Comparison of ENCODE assay signal across 7 mouse cellular contexts in the genomic region with DNA sequence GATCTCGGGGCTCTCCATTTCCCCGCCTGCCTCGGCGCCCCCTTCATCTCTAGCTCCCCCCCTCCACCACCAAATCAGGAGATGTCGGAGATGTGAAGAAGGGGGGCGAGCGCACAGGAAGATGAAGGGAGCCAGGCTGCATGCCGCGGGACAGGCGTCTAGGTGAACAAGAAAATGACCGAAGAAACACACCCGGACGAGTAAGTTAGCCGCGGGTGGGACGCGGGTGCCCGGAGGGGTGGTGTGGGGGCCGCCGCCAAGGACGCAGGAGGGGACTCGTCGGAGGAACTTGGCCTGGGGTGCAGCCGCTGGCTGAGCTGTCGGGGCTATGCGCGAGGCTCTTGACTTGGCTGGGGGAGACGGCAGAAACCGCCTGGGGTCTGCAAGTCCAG. TPM values are rescaled to one million over a fixed set of nuclear protein-coding genes. Genes with fewer than 3 reads are reported as not detected.
DNase-seq lines count a peak whose midpoint lies in the region; ATAC-seq lines count a peak whose summit lies in the region.

No protein-coding gene starts in this region.

- peak overlapping the region; percentile 87 for H3K4me2 ChIP-seq in kidney, embryonic 15.5 days
- peak overlapping the region; percentile 74 for H3K4me2 ChIP-seq in midbrain, embryonic 12.5 days (replicated peaks)

- no peaks in the 10 kb centered on the region for H3K27me3 ChIP-seq in megakaryocyte, embryonic 14.5 days (replicated peaks)
- H3K27me3 ChIP-seq in kidney, embryonic 15.5 days: no peaks in the 10 kb centered on the region
- H3K27me3 ChIP-seq in midbrain, embryonic 12.5 days: peaks cover 5% of the 10 kb centered on the region; the same call in 1 of the 2 replicates

- peaks cover 61% of the 10 kb centered on the region for H3K4me1 ChIP-seq in megakaryocyte, embryonic 14.5 days
- peaks cover 39% of the 10 kb centered on the region for H3K4me1 ChIP-seq in kidney, embryonic 15.5 days
- peaks cover 24% of the 10 kb centered on the region for H3K4me1 ChIP-seq in midbrain, embryonic 12.5 days

- 0% methylated on average over 29 of the region's 29 CpGs for WGBS in kidney, embryonic 15.5 days
- under 1% methylated on average over 29 of the region's 29 CpGs for WGBS in midbrain, embryonic 12.5 days

- H3K4me3 ChIP-seq in megakaryocyte, embryonic 14.5 days (replicated peaks): peak overlapping the region; percentile 96
- H3K4me3 ChIP-seq in kidney, embryonic 15.5 days (replicated peaks): peak overlapping the region; percentile 92
- H3K4me3 ChIP-seq in midbrain, embryonic 12.5 days: peak overlapping the region; percentile 86

- ATAC-seq in megakaryocyte, adult 5-6 weeks (ENCODE audit: poor library complexity, severe bottlenecking): no peak
- ATAC-seq in kidney, embryonic 15.5 days (replicated peaks; ENCODE audit: low FRiP score): no peak; the same call in none of the 2 replicates
- peak; percentile 0; the same call in 1 of the 2 replicates for ATAC-seq in midbrain, embryonic 12.5 days (ENCODE audit: low FRiP score, low read depth)

- peak; percentile 37 for DNase-seq in brain, embryonic 18.5 days (ENCODE audit: low read depth, low spot score)
- peak; percentile 31 to 38 for DNase-seq in frontal cortex, postnatal 14 days (ENCODE audit: low spot score in 2 of 2)
- DNase-seq in thymus, postnatal 0 days (ENCODE audit: low spot score): peak; percentile 68

- no peaks in the 10 kb centered on the region for H3K9me3 ChIP-seq in megakaryocyte, embryonic 14.5 days
- H3K9me3 ChIP-seq in kidney, embryonic 15.5 days (replicated peaks): no peaks in the 10 kb centered on the region
- H3K9me3 ChIP-seq in midbrain, embryonic 12.5 days: no peaks in the 10 kb centered on the region

- peak overlapping the region; percentile 96 for H3K27ac ChIP-seq in kidney, embryonic 15.5 days
- H3K27ac ChIP-seq in midbrain, embryonic 12.5 days (replicated peaks): peak overlapping the region; percentile 91

- H3K9ac ChIP-seq in kidney, embryonic 15.5 days: peak overlapping the region; percentile 91
- H3K9ac ChIP-seq in midbrain, embryonic 12.5 days (replicated peaks): peak overlapping the region; percentile 84

- no peaks in the 10 kb centered on the region for H3K36me3 ChIP-seq in megakaryocyte, embryonic 14.5 days (replicated peaks; ENCODE audit: low read length)
- H3K36me3 ChIP-seq in kidney, embryonic 15.5 days: no peaks in the 10 kb centered on the region
- no peaks in the 10 kb centered on the region for H3K36me3 ChIP-seq in midbrain, embryonic 12.5 days

RNA-seq across cellular contexts. Expression of a gene that starts 0.6 kb away (rescaled TPM):
- 25.4 and 51.5 TPM in 2 replicates for polyA plus RNA-seq in megakaryocyte, embryonic 14.5 days (2012; ENCODE audit: insufficient read depth, low replicate concordance)
- 7.0 and 7.6 TPM in 2 replicates for total RNA-seq in megakaryocyte, adult 5-6 weeks (2015)
- 2.3 and 2.4 TPM in 2 replicates for total RNA-seq in megakaryocyte, adult 5-6 weeks (2017)
- polyA plus RNA-seq in kidney, embryonic 15.5 days (2015; fragmentation: Nextera tagmentation; extraction: Ambion mirVana): 9.8 and 11.0 TPM in 2 replicates
- polyA plus RNA-seq in midbrain, embryonic 12.5 days (2016; fragmentation: Nextera tagmentation; extraction: Ambion mirVana): 5.6 and 7.5 TPM in 2 replicates
- polyA plus RNA-seq in thymus, postnatal 0 days (2015; fragmentation: Nextera tagmentation; extraction: Ambion mirVana): 5.5 and 6.4 TPM in 2 replicates
